Mouse (Mus musculus): Measurements from ENCODE around the gene Tmem184b.
A peak's percentile ranks its signal among the peaks of the same experiment; 100 is the strongest.

Tmem184b gene

DNA sequence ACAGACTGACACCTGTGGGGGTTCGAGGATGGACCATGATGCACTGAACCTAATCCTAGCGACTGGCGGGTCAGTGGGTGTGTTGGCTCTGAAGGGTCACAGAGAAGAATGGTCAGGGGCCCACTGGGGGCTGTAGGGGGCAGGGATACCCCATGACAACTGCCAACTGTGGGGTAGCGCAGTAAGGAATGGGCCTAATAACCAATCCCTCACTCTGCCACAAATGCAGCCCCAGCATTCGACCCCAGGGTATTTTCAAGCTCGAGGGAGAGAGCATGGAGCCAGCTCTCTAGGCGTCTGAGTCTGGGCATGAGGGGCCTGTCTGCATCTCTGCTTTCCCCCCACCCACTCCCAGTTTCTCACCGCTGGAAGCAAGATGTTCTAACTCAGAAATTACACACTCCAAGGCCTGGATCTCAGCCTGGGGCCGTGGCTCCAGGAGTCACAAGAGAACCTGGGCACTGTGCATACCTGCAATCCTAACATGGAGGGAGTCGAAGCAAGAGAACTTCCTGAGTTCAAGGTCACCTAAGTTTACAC, 27.2 kb upstream of the Tmem184b start:
- no peak for DNase-seq (ENCODE audit: low read depth, low spot score)

DNA sequence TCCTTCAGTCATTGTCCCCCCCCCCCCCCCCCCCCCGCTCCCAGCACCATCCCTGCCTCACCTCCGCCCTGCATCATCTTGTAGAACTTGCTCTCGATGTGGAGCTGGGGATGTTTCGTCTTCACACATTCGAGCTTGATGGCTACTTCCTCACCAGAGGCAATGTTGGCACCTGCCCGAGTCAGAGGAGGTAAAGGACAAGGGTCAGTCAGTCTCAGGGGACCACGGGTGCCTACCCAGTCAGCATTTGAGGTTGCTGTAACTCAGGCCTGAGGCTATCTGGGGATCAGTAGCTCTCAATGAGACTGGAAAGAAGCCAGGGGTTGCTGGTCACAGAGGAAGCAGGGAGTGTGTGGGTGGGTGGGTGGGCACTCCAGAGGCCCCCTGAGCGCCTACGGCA, 26.6 kb upstream of the Tmem184b start:
- DNase-seq (ENCODE audit: low read depth, low spot score), result no peak

DNA sequence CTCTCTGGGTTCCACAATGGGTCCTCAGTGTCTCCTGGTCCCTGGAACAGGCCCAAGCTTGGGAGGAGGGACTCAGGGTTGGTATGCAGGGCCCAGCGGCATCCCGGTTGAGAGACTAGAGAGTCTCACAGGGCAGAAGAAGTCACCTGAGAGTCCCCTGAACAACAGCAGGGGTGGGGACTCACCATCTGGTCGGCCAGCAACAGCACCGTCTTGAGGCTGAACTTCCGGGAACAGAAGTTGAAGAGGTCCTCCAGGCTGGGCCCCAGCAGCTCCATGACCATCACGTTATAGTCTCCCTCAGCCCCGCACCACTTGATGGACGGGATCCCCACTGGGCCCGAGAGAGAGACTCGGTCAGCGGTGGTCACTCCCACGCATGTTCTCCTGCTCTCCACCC, 26.2 kb upstream of the Tmem184b start:
- DNase-seq (ENCODE audit: low read depth, low spot score), result no peak

DNA sequence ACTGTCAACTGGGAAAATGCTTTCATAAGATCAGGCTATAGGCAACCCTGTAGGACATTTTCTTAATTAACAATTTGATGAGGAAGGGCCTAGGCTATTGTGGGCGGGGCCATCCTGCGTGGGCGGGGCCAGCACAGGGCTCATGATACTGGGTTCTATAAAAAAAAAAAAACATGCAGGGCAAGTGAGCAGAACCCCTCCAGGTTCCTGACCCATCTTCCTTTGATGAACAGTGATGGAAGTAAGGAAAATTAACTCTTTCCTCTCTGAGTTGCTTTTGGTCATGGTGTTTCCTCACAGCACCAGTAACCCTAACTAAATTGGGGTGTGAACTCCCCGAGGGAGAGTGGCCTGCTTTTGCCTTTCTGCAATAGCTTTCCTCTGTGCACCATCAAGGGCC, 25.2 kb upstream of the Tmem184b start:
- DNase-seq (ENCODE audit: low read depth, low spot score), result no peak

DNA sequence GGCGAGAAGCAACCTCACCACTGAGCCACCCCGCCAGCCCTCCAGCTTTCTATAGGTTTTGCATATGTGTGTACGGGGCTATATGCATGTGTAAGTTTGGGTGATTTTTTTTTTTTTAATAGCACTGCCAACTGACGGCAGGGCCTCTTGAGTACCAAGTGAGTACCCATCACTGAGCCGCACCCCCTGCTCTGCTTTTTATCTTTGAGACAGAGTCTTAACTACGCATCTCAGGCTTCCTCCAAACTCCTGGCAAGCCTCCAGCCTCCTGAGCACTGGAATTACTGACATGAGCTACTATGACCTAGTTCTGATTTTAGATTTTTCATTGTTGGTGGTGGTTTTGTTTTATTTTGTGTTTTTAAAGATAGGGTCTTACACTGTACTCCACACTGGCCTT, 24.1 kb upstream of the Tmem184b start:
- DNase-seq (ENCODE audit: low read depth, low spot score), result no peak

DNA sequence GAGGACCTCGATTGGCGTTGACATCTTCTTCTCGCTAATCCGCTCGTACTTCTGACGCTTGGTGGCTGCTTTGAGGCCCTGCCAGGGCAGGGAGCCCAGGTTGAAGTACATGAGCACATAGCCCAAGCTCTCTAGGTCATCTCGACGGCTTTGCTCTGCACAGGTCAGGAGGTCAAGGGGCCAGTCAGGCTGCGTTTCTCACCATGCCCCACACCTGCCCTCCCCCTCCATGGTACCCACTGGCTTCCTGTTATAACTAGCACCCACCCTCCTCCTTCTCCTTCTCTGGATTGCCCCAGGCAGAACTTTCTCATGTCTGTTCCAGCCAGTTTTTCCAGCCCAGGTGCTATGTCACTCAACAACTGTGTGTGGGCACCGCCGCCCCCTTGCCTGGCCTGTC, 22.1 kb upstream of the Tmem184b start:
- DNase-seq (ENCODE audit: low read depth, low spot score), result no peak

DNA sequence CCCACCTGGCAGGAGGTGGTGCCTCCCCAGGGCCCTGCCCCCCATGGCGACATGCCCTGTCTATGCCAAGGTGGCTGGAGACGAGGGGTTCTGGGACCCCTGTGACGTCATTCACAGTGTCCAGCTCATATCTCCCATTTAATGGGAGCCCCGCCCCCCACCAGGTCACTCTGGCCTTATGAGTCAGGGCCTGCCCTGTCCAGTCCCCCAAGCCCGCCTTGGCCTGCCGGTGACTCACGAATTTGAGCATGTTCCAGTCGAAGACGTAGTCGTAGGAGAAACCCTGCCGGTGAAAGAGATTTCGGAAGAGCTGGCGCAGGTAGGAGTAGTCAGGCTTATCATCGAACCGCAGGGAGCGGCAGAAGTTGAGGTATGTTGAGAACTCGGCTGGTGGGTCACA, 21.2 kb upstream of the Tmem184b start:
- no peak for DNase-seq (ENCODE audit: low read depth, low spot score)

DNA sequence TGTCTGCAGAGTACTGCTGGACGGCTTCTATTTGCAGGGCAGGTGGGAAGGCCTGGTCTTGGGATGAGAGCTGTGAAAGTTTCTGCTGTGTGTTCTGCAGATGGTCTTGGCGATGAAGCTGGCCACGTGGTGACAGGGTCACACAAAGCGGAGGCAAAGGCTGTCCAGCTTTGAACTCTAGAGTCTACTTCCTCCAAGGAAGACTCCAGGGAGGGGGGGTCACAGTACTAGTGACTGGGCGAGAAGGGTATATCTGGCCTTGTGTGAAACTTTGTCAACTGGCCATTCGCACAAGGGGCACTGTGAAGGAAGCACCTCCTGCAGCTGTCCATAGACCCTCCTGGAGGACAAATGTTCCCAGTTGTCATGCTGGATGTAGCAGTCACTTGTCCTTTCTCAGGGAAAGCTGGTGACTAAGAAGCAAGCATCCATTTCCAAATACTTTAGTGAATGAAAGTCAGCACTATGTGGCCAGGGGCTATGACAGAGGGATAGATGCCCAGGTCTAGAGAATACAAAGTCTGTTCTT, 19.4 kb upstream of the Tmem184b start:
- no peak for DNase-seq (ENCODE audit: low read depth, low spot score)

DNA sequence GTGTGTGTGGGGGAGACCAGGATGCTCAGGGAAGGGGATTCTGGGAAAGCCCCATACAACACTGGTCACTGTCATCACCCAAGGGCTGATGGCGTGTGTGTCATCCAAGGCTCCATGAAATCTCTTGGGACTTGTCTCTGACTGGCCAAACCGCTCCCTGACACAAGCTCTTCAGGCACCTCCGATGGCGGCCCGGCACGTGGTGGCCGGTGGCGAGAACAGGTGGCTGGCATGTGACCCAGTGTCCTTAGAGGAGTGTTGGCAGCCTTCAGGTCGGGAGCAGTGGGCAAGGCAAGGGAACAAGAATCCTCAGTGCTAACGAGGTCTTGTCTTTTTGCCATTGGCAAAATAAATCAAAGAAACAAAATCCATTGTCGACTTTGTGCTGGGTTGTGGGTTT, 15.3 kb upstream of the Tmem184b start:
- no peak for DNase-seq (ENCODE audit: low read depth, low spot score)

DNA sequence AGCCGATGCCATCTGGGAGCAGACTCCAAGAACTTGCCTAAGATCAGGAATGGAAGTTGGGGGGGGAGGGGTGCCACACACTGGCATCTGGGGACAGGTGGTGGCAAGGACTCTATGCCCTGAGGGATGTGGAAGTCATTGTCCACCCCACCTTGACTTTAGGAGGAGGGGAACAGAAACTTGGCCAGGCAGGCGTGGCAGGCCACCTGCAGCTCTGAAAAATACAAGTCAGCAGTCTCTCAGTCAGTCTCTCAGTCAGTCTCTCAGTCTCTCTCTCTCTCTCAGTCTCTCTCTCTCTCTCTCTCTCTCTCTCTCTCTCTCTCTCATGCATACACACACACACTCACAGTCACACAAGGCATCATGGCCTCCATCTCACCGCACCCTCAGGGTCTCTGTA, 14.9 kb upstream of the Tmem184b start:
- DNase-seq (ENCODE audit: low read depth, low spot score), result no peak

DNA sequence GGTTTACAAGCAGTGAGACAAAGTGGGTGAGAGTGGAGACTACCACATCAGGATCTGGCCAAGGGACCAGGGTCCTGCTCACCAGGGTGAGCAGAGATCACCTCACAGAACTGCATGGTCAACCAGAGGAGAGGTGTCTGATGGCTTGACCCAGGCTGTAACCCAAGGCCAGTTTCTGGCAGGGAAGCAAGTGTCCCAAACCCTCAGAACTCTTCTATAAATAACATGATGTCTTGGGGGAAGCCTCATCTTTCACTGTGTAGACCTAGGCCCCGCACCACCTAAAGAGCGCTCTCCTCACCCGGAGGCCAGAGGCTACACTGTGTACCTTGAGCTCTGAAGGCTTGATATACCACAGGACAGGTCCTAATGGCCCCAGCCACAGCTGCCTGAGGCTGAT, 14.0 kb upstream of the Tmem184b start:
- DNase-seq (ENCODE audit: low read depth, low spot score), result no peak

DNA sequence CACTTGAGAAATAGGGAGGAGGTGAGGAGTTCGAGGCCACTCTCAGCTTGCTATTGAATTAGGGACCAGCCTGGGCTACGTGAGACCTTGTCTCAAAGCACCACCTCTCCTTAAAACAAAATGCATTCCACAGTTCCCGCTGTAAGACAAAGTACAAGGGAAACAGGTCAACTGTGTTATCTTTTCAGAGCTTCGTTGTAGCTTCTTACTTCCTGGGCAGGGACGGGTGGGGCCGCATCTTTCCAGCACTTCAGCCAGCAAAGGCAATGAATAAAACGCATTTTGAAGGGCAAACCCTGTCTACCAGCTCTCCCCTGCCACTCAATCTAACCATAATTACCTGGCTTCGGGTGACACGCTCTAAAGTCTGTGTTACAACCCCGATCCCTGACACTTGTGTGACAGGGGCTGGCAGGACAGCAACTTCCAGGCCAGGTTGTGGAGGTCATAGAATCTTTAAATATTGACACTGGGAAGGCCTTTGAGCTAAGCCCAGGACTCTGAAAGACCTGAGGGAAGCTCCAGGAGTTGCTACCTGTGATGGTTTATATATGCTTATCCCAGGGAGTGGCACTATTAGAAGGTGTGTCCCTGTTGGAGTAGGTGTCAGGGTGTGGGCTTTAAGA, 13.2 kb upstream of the Tmem184b start:
- DNase-seq (ENCODE audit: low read depth, low spot score), result no peak

DNA sequence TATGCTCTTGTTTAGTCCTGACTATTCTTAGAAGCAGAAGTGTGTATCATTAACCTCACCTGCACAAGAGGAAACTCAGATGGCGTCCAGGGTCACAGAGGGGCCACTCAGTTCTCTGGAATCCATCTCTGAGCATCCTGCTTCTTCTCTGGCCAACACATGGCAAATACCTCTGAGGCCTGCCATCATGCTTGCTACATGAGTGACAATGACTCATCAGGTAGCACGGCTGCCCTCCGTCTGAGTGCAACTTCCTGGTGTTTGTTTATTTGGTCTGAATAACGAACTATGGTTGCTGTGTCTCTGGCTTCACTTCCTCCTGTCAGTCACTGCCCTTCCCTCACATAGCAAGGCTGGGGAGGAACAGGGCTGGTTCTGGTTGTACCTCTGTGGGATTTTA, 11.1 kb upstream of the Tmem184b start:
- peak; percentile 27 for DNase-seq (ENCODE audit: low read depth, low spot score)

DNA sequence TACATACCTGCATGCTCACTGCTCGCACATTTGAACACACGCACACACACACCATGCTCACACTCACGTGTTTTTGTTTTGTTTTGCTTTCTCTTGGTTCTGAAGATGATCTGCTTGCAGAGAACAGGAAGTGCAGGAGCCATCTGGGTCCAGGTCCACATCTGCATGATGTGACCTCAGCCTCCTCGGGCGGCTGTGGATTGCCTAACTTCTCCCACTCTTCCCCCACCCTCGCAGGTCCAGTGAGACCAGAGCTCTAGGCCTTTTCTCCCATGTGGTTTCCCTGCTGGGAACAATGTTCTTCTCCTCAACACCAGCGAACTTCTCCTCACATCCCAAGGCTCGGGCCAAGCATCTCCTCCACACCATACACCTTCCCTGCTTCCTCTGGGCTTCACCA, 10.4 kb upstream of the Tmem184b start:
- DNase-seq (ENCODE audit: low read depth, low spot score), result no peak

DNA sequence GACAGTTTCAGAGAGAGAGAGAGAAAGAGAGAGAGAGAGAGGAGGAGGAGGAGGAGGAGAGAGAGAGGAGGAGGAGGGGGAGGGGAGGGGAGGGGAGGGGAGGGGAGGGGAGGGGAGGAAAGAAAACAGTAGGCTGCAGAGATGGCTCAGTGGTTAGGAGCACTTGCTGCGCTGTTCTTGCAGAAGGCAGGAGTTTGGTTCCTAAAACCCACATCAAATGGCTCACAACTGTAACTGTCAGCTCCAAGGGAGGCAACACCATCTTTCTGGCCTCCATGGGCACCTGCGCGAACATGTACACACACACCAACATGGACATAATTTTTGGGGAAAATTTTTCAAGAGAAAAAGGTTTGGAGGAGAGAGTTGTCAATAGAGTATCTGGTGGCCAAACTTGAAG, 9.8 kb upstream of the Tmem184b start:
- no peak for DNase-seq (ENCODE audit: low read depth, low spot score)

DNA sequence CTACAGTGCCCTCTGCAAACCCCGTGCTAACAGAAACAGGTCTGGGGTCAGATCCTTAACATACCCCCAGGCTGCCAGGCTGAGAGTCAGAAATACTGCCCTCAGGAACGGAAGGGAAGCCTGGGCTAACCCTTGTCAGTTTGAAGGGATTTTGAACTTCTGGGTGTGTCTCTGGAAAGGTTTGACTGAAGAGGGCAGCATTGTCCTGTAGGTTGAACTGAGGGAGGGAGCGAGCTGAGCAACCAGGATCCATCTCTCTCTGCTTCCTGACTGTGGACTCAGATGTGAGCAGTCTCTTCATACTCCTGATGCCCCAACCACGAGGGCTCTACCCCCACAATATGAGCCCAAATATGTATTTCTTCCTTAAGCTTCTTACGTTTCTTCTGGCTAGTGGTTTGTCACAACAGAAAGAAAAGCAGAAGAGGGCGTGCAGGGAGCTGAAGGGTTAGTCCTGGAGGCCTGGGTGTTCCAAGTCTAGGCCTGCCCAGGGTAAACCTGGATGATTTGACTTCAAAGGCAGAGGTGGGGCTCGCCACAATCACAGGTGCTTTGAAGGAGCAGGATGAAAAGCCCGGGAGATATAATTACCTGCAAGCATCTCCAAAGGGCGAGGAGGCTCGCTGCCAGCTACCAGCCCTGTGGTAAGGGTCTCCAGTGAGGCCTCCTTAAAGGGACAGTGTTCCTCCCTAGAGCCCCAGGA, 8.1 kb upstream of the Tmem184b start:
- no peak for DNase-seq (ENCODE audit: low read depth, low spot score)

DNA sequence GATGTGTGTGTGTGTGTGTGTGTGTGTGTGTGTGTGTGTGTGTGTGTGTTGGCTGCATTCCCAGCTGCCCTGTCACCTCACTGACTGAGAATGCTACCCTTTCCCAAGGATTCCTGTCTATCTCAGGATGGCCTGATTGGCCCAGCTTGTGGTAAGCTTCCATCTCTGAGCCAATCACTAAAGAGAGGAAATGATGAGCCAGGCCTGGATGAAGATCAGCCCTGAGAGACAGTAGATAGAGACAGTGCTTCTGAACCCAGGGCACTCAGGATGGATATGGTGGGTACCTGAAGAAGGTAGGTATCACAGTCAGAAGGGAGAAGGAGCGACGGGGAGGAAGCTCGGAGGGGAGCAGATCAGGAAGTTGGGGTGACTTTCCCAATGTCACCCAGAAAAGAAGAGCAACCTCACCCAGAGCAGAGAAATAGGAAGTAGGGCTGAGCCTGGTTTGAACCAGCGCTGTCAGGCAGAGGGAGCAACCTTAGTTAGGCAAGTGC, 5.8 kb upstream of the Tmem184b start:
- no peak for DNase-seq (ENCODE audit: low read depth, low spot score)

DNA sequence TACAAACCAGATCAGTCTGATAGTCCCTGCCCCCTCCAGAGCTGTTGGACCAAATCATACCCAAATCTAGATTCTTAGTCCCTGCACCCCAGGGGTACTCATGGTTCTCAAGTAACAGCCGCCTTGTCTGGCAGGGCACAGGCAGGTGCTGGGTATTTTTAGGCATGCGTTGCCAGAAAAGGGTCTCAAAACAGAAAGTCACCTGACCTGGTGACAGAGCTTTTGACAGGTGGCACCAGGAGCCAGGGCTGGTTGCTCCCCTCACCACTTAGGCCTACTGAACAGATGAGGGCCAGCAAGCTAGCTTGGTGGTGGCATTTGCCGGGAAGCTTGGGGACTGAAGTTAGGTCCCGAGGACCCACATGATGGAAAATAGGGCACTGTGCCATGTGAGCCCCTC, 3.2 kb upstream of the Tmem184b start:
- DNase-seq (ENCODE audit: low read depth, low spot score), result no peak

DNA sequence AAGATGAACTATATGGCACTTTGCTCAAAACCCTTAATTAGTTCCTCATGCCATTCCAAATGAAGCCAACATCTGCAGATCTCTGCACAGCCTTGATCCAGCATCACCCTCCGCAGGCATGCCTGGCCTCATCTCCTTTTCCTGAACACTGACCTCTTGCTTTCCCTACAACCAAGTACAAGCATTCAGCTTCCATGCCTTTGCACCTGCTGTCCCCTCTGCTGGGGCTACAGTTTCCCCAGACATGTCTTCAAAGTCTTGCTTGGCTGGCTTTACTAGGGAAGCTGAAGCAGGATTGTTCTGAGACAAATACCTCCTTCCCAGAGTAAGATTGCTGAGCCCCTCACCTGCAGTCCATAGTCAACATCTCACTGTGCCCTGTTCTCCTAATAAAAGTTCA, 908 bp upstream of the Tmem184b start:
- DNase-seq (ENCODE audit: low read depth, low spot score), result no peak

DNA sequence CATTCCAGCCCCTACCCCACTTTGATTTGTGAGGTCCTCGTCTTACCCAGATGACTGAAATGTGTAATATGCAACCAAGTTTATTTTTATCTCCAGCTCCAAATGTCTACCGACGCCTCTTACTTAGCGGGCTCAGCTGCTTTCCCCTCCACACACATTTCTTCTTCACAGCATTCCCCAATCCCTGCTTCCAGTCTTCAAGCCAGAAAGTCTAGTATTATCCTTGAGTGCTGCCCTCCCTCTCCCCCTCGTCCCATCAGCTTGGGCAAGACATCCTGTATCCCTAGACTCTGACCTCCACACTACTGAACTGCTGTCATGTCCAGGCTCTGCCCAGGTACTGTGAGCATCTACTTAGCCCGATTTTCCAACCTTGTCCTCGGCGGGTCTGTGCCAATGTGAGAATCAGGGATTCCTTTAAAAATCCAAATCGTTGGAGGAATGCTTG, 418 bp upstream of the Tmem184b start:
- no peak for DNase-seq (ENCODE audit: low read depth, low spot score)

DNA sequence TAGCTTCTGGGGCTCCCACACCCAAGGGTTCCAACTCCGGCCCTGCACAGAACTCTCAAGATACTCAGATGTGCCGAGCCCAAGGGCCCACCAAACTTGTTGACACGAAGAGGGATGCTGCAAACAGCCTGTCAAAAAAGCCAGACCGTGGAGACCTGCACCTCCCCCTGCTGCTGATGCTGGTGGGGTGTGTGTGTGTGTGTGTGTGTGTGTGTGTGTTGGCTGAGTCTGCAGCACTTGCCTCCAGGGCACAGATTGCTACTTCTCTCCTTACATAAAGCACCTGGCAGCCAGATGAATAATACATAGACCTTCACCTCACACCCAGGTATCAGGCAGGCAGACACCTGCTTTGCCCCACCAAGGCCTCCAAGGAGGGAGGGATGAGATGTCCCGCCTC, 1.2 kb downstream of the Tmem184b start:
- DNase-seq (ENCODE audit: low read depth, low spot score), result peak; percentile 52

DNA sequence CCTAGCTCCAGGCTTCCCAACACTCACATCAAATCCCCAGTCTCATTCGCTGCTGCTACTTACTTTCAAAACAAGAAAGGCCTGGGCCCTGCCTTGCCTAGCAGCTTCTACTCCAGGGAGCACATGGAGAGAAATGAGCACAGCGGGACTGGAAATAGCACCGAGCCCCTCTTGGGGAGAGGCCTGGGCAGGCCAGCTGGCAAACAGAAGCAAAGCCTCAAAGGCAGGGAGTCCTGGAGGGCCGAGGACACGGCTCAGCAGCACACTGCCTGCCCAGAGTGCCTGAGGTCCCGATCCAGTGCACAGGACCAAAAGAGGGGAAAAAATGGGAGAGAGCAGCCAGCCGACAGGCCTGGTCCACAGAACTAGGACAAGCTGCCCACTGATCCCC, 2.4 kb downstream of the Tmem184b start:
- no peak for DNase-seq (ENCODE audit: low read depth, low spot score)

Measured in CD4-positive, CD25-positive, alpha-beta regulatory T cell, adult 2 months (primary cell).